Mouse (Mus musculus): ENCODE data around the gene Gpm6a. TPM values are rescaled to one million over a fixed set of nuclear protein-coding genes. Genes with fewer than 3 reads are reported as not detected.

Gene Gpm6a
- polyA plus RNA-seq, 1 experiment: 0.61 TPM

DNA sequence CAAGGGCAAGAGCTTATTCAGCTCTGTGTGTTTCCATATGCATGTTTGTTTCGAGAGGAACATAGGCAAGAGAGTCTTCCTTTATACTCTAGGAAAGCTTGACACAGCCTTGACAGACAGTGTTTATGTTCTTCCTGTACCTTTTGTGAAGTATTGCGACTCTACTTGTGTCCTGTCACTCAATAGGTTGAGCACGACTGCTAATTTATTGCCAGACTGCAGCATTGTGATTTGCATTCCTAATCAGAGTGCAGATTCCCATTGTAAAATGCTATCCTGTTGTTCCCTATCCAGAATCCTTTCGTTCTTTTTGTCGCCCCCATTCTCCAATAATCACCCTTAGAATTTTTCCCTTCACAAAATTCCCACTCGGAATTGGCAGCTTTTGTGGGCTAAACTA, 613 bp upstream of the Gpm6a start:
- no peak overlapping the region for H3K4me3 ChIP-seq (ENCODE audit: control insufficient read depth, low read depth, low read length)
- no peaks in the 10 kb centered on the region for H3K27me3 ChIP-seq (ENCODE audit: control insufficient read depth, insufficient read depth, low read length)
- no peak overlapping the region for H3K27ac ChIP-seq (ENCODE audit: control insufficient read depth, insufficient read depth, low read depth, low read length)
- H3K4me1 ChIP-seq (ENCODE audit: control insufficient read depth, insufficient read depth, low read length): no peaks in the 10 kb centered on the region; the same call in 1 of the 2 replicates
- H3K36me3 ChIP-seq (ENCODE audit: control insufficient read depth, insufficient read depth, low read length): no peaks in the 10 kb centered on the region
- no peak for TF ChIP-seq CTCF (IDR thresholded peaks at IDR 0.05; ENCODE audit: control insufficient read depth, insufficient read depth, insufficient replicate concordance, low read depth, low read length)
- TF ChIP-seq POLR2A (IDR thresholded peaks at IDR 0.05; ENCODE audit: control insufficient read depth, low read depth, low read length): no peak

DNA sequence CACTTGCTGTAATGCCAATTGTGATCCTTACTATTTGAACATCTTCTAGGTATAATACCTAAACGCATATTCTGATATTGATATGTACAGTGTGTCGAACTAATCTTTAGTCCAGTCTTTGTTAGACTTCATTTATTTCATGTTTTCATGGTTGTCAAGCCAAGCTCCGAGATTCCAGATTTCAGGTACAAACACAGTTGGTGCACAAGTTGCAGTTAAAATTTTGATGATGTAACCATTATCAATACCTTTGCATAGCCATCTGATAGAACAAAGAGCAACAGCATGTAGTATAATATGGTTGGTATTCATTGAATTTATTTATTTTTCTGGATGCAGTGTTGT, 785 bp downstream of the Gpm6a start:
- no peaks in the 10 kb centered on the region for H3K36me3 ChIP-seq (ENCODE audit: control insufficient read depth, insufficient read depth, low read length)
- TF ChIP-seq CTCF (IDR thresholded peaks at IDR 0.05; ENCODE audit: control insufficient read depth, insufficient read depth, insufficient replicate concordance, low read depth, low read length) (no peak), POLR2A (IDR thresholded peaks at IDR 0.05; ENCODE audit: control insufficient read depth, low read depth, low read length) (no peak)
- H3K4me3 ChIP-seq (ENCODE audit: control insufficient read depth, low read depth, low read length): no peak overlapping the region
- H3K27me3 ChIP-seq (ENCODE audit: control insufficient read depth, insufficient read depth, low read length): no peaks in the 10 kb centered on the region
- no peak overlapping the region for H3K27ac ChIP-seq (ENCODE audit: control insufficient read depth, insufficient read depth, low read depth, low read length)
- H3K4me1 ChIP-seq (ENCODE audit: control insufficient read depth, insufficient read depth, low read length): no peaks in the 10 kb centered on the region; the same call in 1 of the 2 replicates

- no peaks in the 10 kb centered on the region for H3K36me3 ChIP-seq (ENCODE audit: control insufficient read depth, insufficient read depth, low read length)
- TF ChIP-seq CTCF (IDR thresholded peaks at IDR 0.05; ENCODE audit: control insufficient read depth, insufficient read depth, insufficient replicate concordance, low read depth, low read length) (no peak), POLR2A (IDR thresholded peaks at IDR 0.05; ENCODE audit: control insufficient read depth, low read depth, low read length) (no peak)
- H3K27ac ChIP-seq (ENCODE audit: control insufficient read depth, insufficient read depth, low read depth, low read length): no peak overlapping the region
- no peaks in the 10 kb centered on the region for H3K27me3 ChIP-seq (ENCODE audit: control insufficient read depth, insufficient read depth, low read length)
- H3K4me1 ChIP-seq (ENCODE audit: control insufficient read depth, insufficient read depth, low read length): no peaks in the 10 kb centered on the region; the same call in 1 of the 2 replicates
- no peak overlapping the region for H3K4me3 ChIP-seq (ENCODE audit: control insufficient read depth, low read depth, low read length)
These were observed 1.4 kb downstream of the Gpm6a start for GRCm38 (mm10) chr8:54955935-54956573.

DNA sequence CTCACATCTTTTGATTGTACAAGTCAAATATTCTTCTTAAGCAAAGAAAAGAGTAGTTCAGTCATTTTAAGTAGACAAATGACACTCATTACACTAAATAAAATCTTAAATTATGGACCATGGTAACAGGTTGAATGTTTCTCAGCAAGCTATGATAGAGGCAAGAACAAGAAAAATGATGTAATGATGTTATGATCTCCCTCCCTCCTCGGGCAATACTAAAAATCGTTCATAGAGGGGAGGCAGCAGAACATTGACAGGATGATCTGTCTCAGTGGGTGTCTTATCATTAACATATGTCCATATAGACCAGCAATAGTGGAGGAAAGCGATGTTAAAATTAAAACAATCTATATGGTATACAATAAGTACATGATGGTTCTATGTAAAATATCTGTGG, 2.1 kb downstream of the Gpm6a start:
- H3K27ac ChIP-seq (ENCODE audit: control insufficient read depth, insufficient read depth, low read depth, low read length): no peak overlapping the region
- H3K27me3 ChIP-seq (ENCODE audit: control insufficient read depth, insufficient read depth, low read length): no peaks in the 10 kb centered on the region
- no peak overlapping the region for H3K4me3 ChIP-seq (ENCODE audit: control insufficient read depth, low read depth, low read length)
- no peaks in the 10 kb centered on the region for H3K36me3 ChIP-seq (ENCODE audit: control insufficient read depth, insufficient read depth, low read length)
- no peaks in the 10 kb centered on the region; the same call in 1 of the 2 replicates for H3K4me1 ChIP-seq (ENCODE audit: control insufficient read depth, insufficient read depth, low read length)
- TF ChIP-seq POLR2A (IDR thresholded peaks at IDR 0.05; ENCODE audit: control insufficient read depth, low read depth, low read length) (no peak), CTCF (IDR thresholded peaks at IDR 0.05; ENCODE audit: control insufficient read depth, insufficient read depth, insufficient replicate concordance, low read depth, low read length) (no peak)

DNA sequence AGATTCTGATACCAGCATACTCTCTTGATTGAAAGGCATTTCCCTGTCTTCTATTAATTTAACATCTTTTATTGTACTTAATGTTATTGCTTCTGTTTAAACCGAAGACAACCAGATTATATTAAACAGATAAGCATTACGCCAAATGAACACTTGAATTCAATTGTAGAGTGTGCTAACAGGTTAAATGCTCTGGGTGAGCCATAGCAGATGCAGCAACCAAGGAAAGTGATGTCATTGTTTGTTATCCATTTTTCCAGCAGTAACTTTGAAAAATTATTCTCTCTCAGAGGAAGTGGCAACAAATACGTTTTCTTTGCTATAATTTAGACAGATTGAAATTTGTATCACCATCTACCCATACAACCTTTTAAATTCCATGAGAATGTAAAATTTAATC, 2.9 kb downstream of the Gpm6a start:
- H3K4me3 ChIP-seq (ENCODE audit: control insufficient read depth, low read depth, low read length): no peak overlapping the region
- H3K27me3 ChIP-seq (ENCODE audit: control insufficient read depth, insufficient read depth, low read length): no peaks in the 10 kb centered on the region

DNA sequence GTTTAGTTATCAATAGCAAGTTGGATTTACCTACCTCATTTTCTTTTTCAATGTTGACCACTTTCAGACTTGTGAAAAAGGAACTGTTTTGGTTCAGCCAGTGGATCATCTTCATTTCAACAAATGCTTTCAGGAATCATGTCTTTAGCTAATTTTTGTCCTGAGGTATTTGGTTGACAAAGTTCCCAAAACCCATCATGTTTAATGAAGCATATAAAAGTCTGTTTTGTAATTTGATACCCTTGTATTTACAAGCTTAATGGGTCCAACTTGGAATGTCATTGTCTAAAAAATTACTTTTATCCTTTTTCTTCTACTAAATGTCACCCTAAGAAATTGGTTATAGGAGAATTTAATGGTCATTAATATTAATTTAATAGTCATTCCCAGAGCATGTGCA, 6.9 kb downstream of the Gpm6a start:
- no peaks in the 10 kb centered on the region for H3K27me3 ChIP-seq (ENCODE audit: control insufficient read depth, insufficient read depth, low read length)
- no peak overlapping the region for H3K27ac ChIP-seq (ENCODE audit: control insufficient read depth, insufficient read depth, low read depth, low read length)
- TF ChIP-seq CTCF (IDR thresholded peaks at IDR 0.05; ENCODE audit: control insufficient read depth, insufficient read depth, insufficient replicate concordance, low read depth, low read length): no peak
- H3K4me1 ChIP-seq (ENCODE audit: control insufficient read depth, insufficient read depth, low read length): no peaks in the 10 kb centered on the region
- H3K36me3 ChIP-seq (ENCODE audit: control insufficient read depth, insufficient read depth, low read length): no peaks in the 10 kb centered on the region
- H3K4me3 ChIP-seq (ENCODE audit: control insufficient read depth, low read depth, low read length): no peak overlapping the region

More for the DNA sequence above, 2.9 kb downstream of the Gpm6a start:
- TF ChIP-seq POLR2A (IDR thresholded peaks at IDR 0.05; ENCODE audit: control insufficient read depth, low read depth, low read length): no peak
- TF ChIP-seq CTCF (IDR thresholded peaks at IDR 0.05; ENCODE audit: control insufficient read depth, insufficient read depth, insufficient replicate concordance, low read depth, low read length): no peak
- Histone ChIP-seq H3K27ac (ENCODE audit: control insufficient read depth, insufficient read depth, low read depth, low read length) (no peak overlapping the region), H3K4me1 (ENCODE audit: control insufficient read depth, insufficient read depth, low read length) (no peaks in the 10 kb centered on the region; the same call in 1 of the 2 replicates), H3K36me3 (ENCODE audit: control insufficient read depth, insufficient read depth, low read length) (no peaks in the 10 kb centered on the region)

DNA sequence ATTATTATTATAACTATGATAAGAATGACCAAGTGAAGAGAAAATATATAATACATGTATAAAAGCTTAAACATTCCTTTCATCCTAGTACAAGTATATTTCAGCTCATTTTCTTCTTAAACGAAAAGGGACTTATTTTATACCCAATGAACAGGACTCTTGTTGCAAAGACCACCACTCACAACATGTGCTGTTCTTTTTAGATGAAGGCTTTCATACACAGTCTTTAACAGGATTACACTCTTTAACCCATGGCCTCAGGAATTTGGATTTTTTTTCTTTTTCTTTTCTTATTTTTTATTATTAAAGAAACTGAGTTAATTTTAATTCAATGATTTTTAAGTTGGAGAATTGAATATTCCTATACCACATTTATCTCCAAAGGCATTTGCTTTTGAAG, 20.4 kb downstream of the Gpm6a start:
- H3K36me3 ChIP-seq (ENCODE audit: control insufficient read depth, insufficient read depth, low read length): no peaks in the 10 kb centered on the region
- no peaks in the 10 kb centered on the region for H3K27me3 ChIP-seq (ENCODE audit: control insufficient read depth, insufficient read depth, low read length)
- H3K4me3 ChIP-seq (ENCODE audit: control insufficient read depth, low read depth, low read length): no peak overlapping the region
- TF ChIP-seq CTCF (IDR thresholded peaks at IDR 0.05; ENCODE audit: control insufficient read depth, insufficient read depth, insufficient replicate concordance, low read depth, low read length) (no peak), POLR2A (IDR thresholded peaks at IDR 0.05; ENCODE audit: control insufficient read depth, low read depth, low read length) (no peak)
- no peaks in the 10 kb centered on the region for H3K4me1 ChIP-seq (ENCODE audit: control insufficient read depth, insufficient read depth, low read length)
- H3K27ac ChIP-seq (ENCODE audit: control insufficient read depth, insufficient read depth, low read depth, low read length): no peak overlapping the region

DNA sequence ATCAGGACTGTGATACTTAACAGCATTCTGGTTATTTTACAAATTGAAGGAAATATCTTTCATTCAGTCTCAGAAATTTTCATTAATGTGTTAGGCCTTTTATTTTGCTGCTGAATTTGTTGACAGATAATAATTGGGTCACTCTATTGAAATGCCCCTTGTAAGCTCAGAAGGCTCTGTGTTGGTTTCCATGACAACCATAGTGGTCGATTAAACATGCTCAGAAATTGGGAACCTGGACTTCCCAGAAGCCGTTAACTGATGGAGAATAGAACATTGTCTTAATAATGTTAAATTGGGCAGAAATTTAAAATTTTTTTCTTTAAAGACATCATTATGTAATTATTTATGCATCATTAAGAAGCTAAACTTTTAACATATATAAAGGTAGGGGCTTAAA, 20.9 kb downstream of the Gpm6a start:
- Histone ChIP-seq H3K4me1 (ENCODE audit: control insufficient read depth, insufficient read depth, low read length) (no peaks in the 10 kb centered on the region), H3K4me3 (ENCODE audit: control insufficient read depth, low read depth, low read length) (no peak overlapping the region), H3K27ac (ENCODE audit: control insufficient read depth, insufficient read depth, low read depth, low read length) (no peak overlapping the region), H3K36me3 (ENCODE audit: control insufficient read depth, insufficient read depth, low read length) (no peaks in the 10 kb centered on the region), H3K27me3 (ENCODE audit: control insufficient read depth, insufficient read depth, low read length) (no peaks in the 10 kb centered on the region)
- TF ChIP-seq POLR2A (IDR thresholded peaks at IDR 0.05; ENCODE audit: control insufficient read depth, low read depth, low read length): no peak
- TF ChIP-seq CTCF (IDR thresholded peaks at IDR 0.05; ENCODE audit: control insufficient read depth, insufficient read depth, insufficient replicate concordance, low read depth, low read length): no peak

All from testis, adult 2 months (tissue).